Mouse (Mus musculus): ENCODE measurements around the gene Prr5l. TPM values are rescaled to one million over a fixed set of nuclear protein-coding genes. Genes with fewer than 3 reads are reported as not detected.

Prr5l gene
- polyA plus RNA-seq, 1 experiment, result 0.02 TPM

DNA sequence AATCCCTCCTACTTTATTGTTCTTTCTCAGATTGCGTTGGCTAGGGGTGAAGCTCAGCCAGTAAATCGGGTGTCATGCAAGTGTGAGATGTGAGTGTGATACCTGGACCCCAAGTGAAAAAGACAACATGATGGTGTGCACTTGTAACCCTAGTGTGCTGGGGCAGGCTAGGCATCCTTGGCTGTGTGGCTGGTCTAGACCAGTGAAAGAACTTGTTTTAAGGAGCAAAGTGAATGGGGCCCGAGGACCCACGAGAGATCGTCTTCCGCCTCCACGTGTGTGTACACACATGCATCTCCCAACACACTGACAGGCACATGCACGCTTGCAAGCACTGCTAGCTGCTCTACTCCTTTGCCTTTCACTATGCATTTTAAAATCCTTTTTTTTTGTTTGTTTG, 6.1 kb upstream of the Prr5l start:
- H3K4me3 ChIP-seq (replicated peaks), result no peak overlapping the region
- TF ChIP-seq TAL1 (IDR thresholded peaks at IDR 0.05; ENCODE audit: low read length) (no peak), GATA1 (IDR thresholded peaks at IDR 0.05; ENCODE audit: low read length) (no peak)

DNA sequence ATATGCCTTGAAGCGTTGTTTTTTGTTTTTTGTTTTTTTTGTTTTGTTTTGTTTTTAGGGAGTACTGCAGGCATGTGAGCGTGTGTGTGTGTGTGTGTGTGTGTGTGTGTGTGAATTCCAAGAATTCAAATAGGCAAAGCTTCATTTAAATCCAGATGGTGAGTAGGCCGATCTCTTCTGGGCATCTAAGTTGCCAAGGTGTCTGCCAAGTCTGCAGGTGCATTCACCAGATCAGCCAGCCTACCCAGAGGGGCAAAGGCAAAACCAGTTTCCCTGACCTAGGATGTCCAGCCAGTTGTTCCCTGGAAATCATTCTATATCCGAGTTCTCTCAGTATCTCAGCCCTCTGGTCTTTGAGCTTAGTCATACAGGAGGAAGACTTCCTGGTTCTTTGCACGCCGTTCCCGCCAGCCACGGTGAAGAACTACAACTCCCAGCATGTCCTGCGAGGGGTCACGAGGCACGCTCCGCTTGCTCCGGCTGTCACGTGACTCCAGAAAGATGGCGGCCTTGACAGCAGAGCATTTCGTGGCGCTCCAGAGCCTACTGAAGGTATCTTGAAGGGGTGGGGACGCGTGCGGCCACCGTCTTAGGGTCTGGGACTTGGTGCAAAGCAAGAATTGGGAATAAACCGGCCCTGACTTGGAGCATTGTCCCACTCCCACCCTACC, 3.1 kb upstream of the Prr5l start, which contains the start of gene Commd9:
Gene Commd9 (plus strand): TSS at position 480 of the 671 bp plus-strand sequence.
- peak within 1 kb of the TSS; percentile 83 for H3K4me3 ChIP-seq (replicated peaks)
- no peak for TF ChIP-seq GATA1 (IDR thresholded peaks at IDR 0.05; ENCODE audit: low read length)
- no peak for TF ChIP-seq TAL1 (IDR thresholded peaks at IDR 0.05; ENCODE audit: low read length)
- H3K9me3 ChIP-seq (ENCODE audit: control insufficient read depth, low read length), result no peaks in the 10 kb centered on the region
- H3K36me3 ChIP-seq (ENCODE audit: control insufficient read depth), result peaks cover 3% of the 10 kb centered on the region; the same call in 1 of the 2 replicates
- H3K4me1 ChIP-seq (ENCODE audit: control insufficient read depth), result peaks cover 25% of the 10 kb centered on the region
- no peaks in the 10 kb centered on the region for H3K27me3 ChIP-seq (ENCODE audit: control insufficient read depth)

More for the DNA sequence above, 6.1 kb upstream of the Prr5l start:
- H3K4me1 ChIP-seq (ENCODE audit: control insufficient read depth), result peaks cover 25% of the 10 kb centered on the region
- peaks cover 3% of the 10 kb centered on the region; the same call in 1 of the 2 replicates for H3K36me3 ChIP-seq (ENCODE audit: control insufficient read depth)
- H3K9me3 ChIP-seq (ENCODE audit: control insufficient read depth, low read length), result no peaks in the 10 kb centered on the region
- H3K27me3 ChIP-seq (ENCODE audit: control insufficient read depth), result no peaks in the 10 kb centered on the region

DNA sequence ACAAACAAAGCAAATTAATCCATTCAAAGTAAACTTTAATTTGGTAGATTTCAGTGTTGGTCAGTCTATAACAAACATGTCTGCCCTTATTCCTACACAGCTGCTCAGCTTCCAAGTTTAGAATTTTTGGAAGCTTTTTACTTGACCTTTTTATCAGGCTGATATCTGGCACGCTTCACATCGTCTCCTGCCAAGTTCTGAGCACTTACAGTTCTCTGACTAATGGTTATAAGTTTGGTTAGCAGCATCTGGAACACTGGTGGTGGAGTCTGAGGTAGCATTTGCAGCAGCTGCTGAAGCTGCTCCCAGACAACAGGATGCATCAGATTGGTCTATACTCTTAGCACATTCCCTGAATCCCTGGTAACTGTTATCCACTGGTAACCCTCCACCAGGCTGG, 1.5 kb upstream of the Prr5l start:
- no peak for TF ChIP-seq GATA1 (IDR thresholded peaks at IDR 0.05; ENCODE audit: low read length)
- no peak for TF ChIP-seq TAL1 (IDR thresholded peaks at IDR 0.05; ENCODE audit: low read length)
- Histone ChIP-seq H3K4me3 (replicated peaks) (no peak overlapping the region), H3K4me1 (ENCODE audit: control insufficient read depth) (peaks cover 25% of the 10 kb centered on the region), H3K27me3 (ENCODE audit: control insufficient read depth) (no peaks in the 10 kb centered on the region; the same call in 1 of the 2 replicates), H3K36me3 (ENCODE audit: control insufficient read depth) (no peaks in the 10 kb centered on the region), H3K9me3 (ENCODE audit: control insufficient read depth, low read length) (no peaks in the 10 kb centered on the region)

- H3K27me3 ChIP-seq (ENCODE audit: control insufficient read depth), result no peaks in the 10 kb centered on the region; the same call in 1 of the 2 replicates
- no peaks in the 10 kb centered on the region for H3K36me3 ChIP-seq (ENCODE audit: control insufficient read depth)
- no peak for TF ChIP-seq TAL1 (IDR thresholded peaks at IDR 0.05; ENCODE audit: low read length)
- no peak for TF ChIP-seq GATA1 (IDR thresholded peaks at IDR 0.05; ENCODE audit: low read length)
- H3K9me3 ChIP-seq (ENCODE audit: control insufficient read depth, low read length), result no peaks in the 10 kb centered on the region
- H3K4me1 ChIP-seq (ENCODE audit: control insufficient read depth), result peaks cover 19% of the 10 kb centered on the region
- H3K4me3 ChIP-seq (replicated peaks), result no peak overlapping the region
Observed at GRCm38 (mm10) chr2:101881471-101882162, 1.2 kb downstream of the Prr5l start.

- Histone ChIP-seq H3K4me1 (ENCODE audit: control insufficient read depth) (no peaks in the 10 kb centered on the region), H3K4me3 (replicated peaks) (no peak overlapping the region), H3K36me3 (ENCODE audit: control insufficient read depth) (no peaks in the 10 kb centered on the region), H3K9me3 (ENCODE audit: control insufficient read depth, low read length) (no peaks in the 10 kb centered on the region), H3K27me3 (ENCODE audit: control insufficient read depth) (no peaks in the 10 kb centered on the region)
- no peak for TF ChIP-seq GATA1 (IDR thresholded peaks at IDR 0.05; ENCODE audit: low read length)
- no peak for TF ChIP-seq TAL1 (IDR thresholded peaks at IDR 0.05; ENCODE audit: low read length)
Observed at GRCm38 (mm10) chr2:101871179-101871578, 11.6 kb downstream of the Prr5l start.

- no peak overlapping the region for H3K4me3 ChIP-seq (replicated peaks)
Observed at GRCm38 (mm10) chr2:101868683-101869082, 14.1 kb downstream of the Prr5l start.

GRCm38 (mm10) chr2:101862219-101863123, 20.4 kb downstream of the Prr5l start:
- no peaks in the 10 kb centered on the region for H3K36me3 ChIP-seq (ENCODE audit: control insufficient read depth)
- TF ChIP-seq GATA1 (IDR thresholded peaks at IDR 0.05; ENCODE audit: low read length) (no peak), TAL1 (IDR thresholded peaks at IDR 0.05; ENCODE audit: low read length) (no peak)
- H3K9me3 ChIP-seq (ENCODE audit: control insufficient read depth, low read length), result no peaks in the 10 kb centered on the region
- H3K4me3 ChIP-seq (replicated peaks), result no peak overlapping the region
- H3K4me1 ChIP-seq (ENCODE audit: control insufficient read depth), result no peaks in the 10 kb centered on the region
- no peaks in the 10 kb centered on the region for H3K27me3 ChIP-seq (ENCODE audit: control insufficient read depth)

More at GRCm38 (mm10) chr2:101868683-101869082, 14.1 kb downstream of the Prr5l start:
- Histone ChIP-seq H3K36me3 (ENCODE audit: control insufficient read depth) (no peaks in the 10 kb centered on the region), H3K9me3 (ENCODE audit: control insufficient read depth, low read length) (no peaks in the 10 kb centered on the region), H3K4me1 (ENCODE audit: control insufficient read depth) (no peaks in the 10 kb centered on the region), H3K27me3 (ENCODE audit: control insufficient read depth) (no peaks in the 10 kb centered on the region)
- no peak for TF ChIP-seq GATA1 (IDR thresholded peaks at IDR 0.05; ENCODE audit: low read length)
- no peak for TF ChIP-seq TAL1 (IDR thresholded peaks at IDR 0.05; ENCODE audit: low read length)

- Histone ChIP-seq H3K4me3 (replicated peaks) (no peak overlapping the region), H3K4me1 (ENCODE audit: control insufficient read depth) (no peaks in the 10 kb centered on the region), H3K9me3 (ENCODE audit: control insufficient read depth, low read length) (no peaks in the 10 kb centered on the region), H3K27me3 (ENCODE audit: control insufficient read depth) (no peaks in the 10 kb centered on the region), H3K36me3 (ENCODE audit: control insufficient read depth) (no peaks in the 10 kb centered on the region)
- no peak for TF ChIP-seq TAL1 (IDR thresholded peaks at IDR 0.05; ENCODE audit: low read length)
- TF ChIP-seq GATA1 (IDR thresholded peaks at IDR 0.05; ENCODE audit: low read length), result no peak
Observed at GRCm38 (mm10) chr2:101860920-101861485, 21.8 kb downstream of the Prr5l start.
